In genomic region chr16:22351194-22351593, GRCm38 (mm10) we compare ENCODE assay signal across 26 mouse cellular contexts.
A peak's percentile ranks its signal among the peaks of the same experiment; 100 is the strongest.
DNase-seq lines count a peak whose midpoint lies in the region; ATAC-seq and TF ChIP-seq lines count a peak whose summit lies in the region.
"Had no signal": no experiment of that assay in that cellular context is flagged by ENCODE, and none has a peak within 500 bp of the region (broad histone marks: within the 10 kb centered on the region; RNA-seq: fewer than 3 reads in every experiment).

No protein-coding gene starts in this region.

- TF ChIP-seq POLR2A in CH12.LX (IDR thresholded peaks at IDR 0.05; ENCODE audit: low read depth, low read length) (no peak), MEL (IDR thresholded peaks at IDR 0.05; ENCODE audit: control insufficient read depth in 1 of 2, insufficient read depth in 1 of 2, low read depth in 1 of 2, low read length in 2 of 2, poor library complexity in 1 of 2) (no peak)
- no peak for TF ChIP-seq POLR2A in heart, adult 2 months (IDR thresholded peaks at IDR 0.05; ENCODE audit: insufficient read depth, low read depth, low read length)

- H3K79me2 ChIP-seq in CH12.LX (replicated peaks; ENCODE audit: control insufficient read depth, extremely low read depth, insufficient read depth, poor library complexity, severe bottlenecking) = no peaks in the 10 kb centered on the region
- H3K79me2 ChIP-seq in MEL (ENCODE audit: control insufficient read depth, insufficient read depth, low read length, poor library complexity) = no peaks in the 10 kb centered on the region
- no peaks in the 10 kb centered on the region for H3K79me2 ChIP-seq in heart, adult 2 months (replicated peaks; ENCODE audit: control insufficient read depth, insufficient read depth, low read length)

- H3K4me2 ChIP-seq in CH12.LX (ENCODE audit: insufficient read depth, low read depth, poor library complexity, severe bottlenecking) = no peak overlapping the region
- no peak overlapping the region for H3K4me2 ChIP-seq in liver, embryonic 12.5 days
- H3K4me2 ChIP-seq: embryonic facial prominence, embryonic 13.5 days; embryonic facial prominence, embryonic 15.5 days; forebrain, embryonic 12.5 days had no signal

- no peak for DNase-seq in CH12.LX (ENCODE audit: extremely low read depth)
- DNase-seq in MEL (ENCODE audit: low read depth, low spot score) = no peak
- DNase-seq in induced T-regulatory cell, adult 2 months (ENCODE audit: low read depth) = peak; percentile 5
- DNase-seq in layer of hippocampus, adult 8-10 months (ENCODE audit: low spot score in 2 of 2) = no peak
- DNase-seq in right cerebral cortex, postnatal 10 days (ENCODE audit: low spot score in 2 of 2) = no peak
- DNase-seq in heart, adult 2 months = no peak
- DNase-seq: adrenal gland, adult 2 months; adrenal gland, postnatal 10 days; adrenal gland, postnatal 25 days; cerebellum, adult 11 months; cerebellum, adult 18-20 months; cerebellum, adult 8-10 months; cerebellum, adult 9-11 months; cerebellum, postnatal 14 days; cerebellum, postnatal 36 days; embryo, embryonic 11 days had no signal

- H3K9me3 ChIP-seq in CH12.LX (replicated peaks; ENCODE audit: low read length) (peaks cover 5% of the 10 kb centered on the region), MEL (replicated peaks; ENCODE audit: insufficient read depth, low read length) (no peaks in the 10 kb centered on the region)
- H3K9me3 ChIP-seq in liver, embryonic 12.5 days (replicated peaks) = no peaks in the 10 kb centered on the region
- H3K9me3 ChIP-seq: embryonic facial prominence, embryonic 13.5 days; embryonic facial prominence, embryonic 15.5 days; forebrain, embryonic 10.5 days; forebrain, embryonic 12.5 days; G1E had no signal

- intact Hi-C loops in heart, adult 2 months (cut with DNase I) = no loop called here

- H3K27ac ChIP-seq in CH12.LX (ENCODE audit: insufficient read depth, low read depth) (no peak overlapping the region), MEL (ENCODE audit: control insufficient read depth, low read depth, low read length) (no peak overlapping the region)
- H3K27ac ChIP-seq in heart, adult 2 months = no peak overlapping the region
- no peak overlapping the region for H3K27ac ChIP-seq in liver, embryonic 12.5 days
- H3K27ac ChIP-seq: embryonic facial prominence, embryonic 13.5 days; embryonic facial prominence, embryonic 15.5 days; forebrain, embryonic 10.5 days; forebrain, embryonic 12.5 days had no signal

- 94% methylated on average over 4 of the region's 4 CpGs for WGBS in heart, adult 2 months
- 76% methylated on average over 4 of the region's 4 CpGs for WGBS in liver, embryonic 12.5 days (ENCODE audit: insufficient replicate concordance)

- no peak for ATAC-seq in liver, embryonic 12.5 days
- ATAC-seq: CD4-positive, CD25-positive, alpha-beta regulatory T cell, adult 4 months; forebrain, embryonic 14.5 days; forebrain, embryonic 16.5 days had no signal

- TF ChIP-seq CTCF in CH12.LX (conservative IDR thresholded peaks at IDR 0.05 in 1 of 2, IDR thresholded peaks at IDR 0.05 in 1 of 2; ENCODE audit: low read depth in 2 of 2, low read length in 2 of 2) = no peak
- no peak for TF ChIP-seq CTCF in MEL (IDR thresholded peaks at IDR 0.05 in 2 of 3, conservative IDR thresholded peaks at IDR 0.05 in 1 of 3; ENCODE audit: control insufficient read depth in 1 of 3, insufficient read depth in 1 of 3, low read depth in 2 of 3, low read length in 3 of 3, poor library complexity in 1 of 3, severe bottlenecking in 1 of 3)
- no peak for TF ChIP-seq CTCF in heart, adult 2 months (IDR thresholded peaks at IDR 0.05)

- no peaks in the 10 kb centered on the region for H3K27me3 ChIP-seq in CH12.LX (replicated peaks)
- no peaks in the 10 kb centered on the region for H3K27me3 ChIP-seq in MEL (ENCODE audit: control insufficient read depth in 1 of 2, insufficient read depth in 2 of 2, low read length in 2 of 2)
- no peaks in the 10 kb centered on the region for H3K27me3 ChIP-seq in heart, adult 2 months (ENCODE audit: control insufficient read depth, insufficient read depth, low read length)
- no peaks in the 10 kb centered on the region for H3K27me3 ChIP-seq in liver, embryonic 12.5 days (replicated peaks)
- H3K27me3 ChIP-seq: embryonic facial prominence, embryonic 13.5 days; embryonic facial prominence, embryonic 15.5 days; forebrain, embryonic 12.5 days had no signal

- no peak for TF ChIP-seq EP300 in CH12.LX (IDR thresholded peaks at IDR 0.05; ENCODE audit: low read length)
- no peak for TF ChIP-seq EP300 in MEL (IDR thresholded peaks at IDR 0.05; ENCODE audit: low read depth in 1 of 2, low read length in 2 of 2)
- TF ChIP-seq EP300 in heart, adult 2 months (IDR thresholded peaks at IDR 0.05; ENCODE audit: insufficient read depth, low read depth, low read length) = no peak

- in situ Hi-C loops in CH12.LX (cut with MboI; ENCODE audit: low pct_ligation_motif_present, low pct_unique_long_range_greater_than_20kb, low sequenced_read_pairs) = no loop called here

- peaks cover 2 to 21% of the 10 kb centered on the region in 2 experiments; a peak in 3 of 4 replicates for H3K4me1 ChIP-seq in CH12.LX (ENCODE audit: control insufficient read depth in 1 of 2, insufficient read depth in 2 of 2)
- no peaks in the 10 kb centered on the region for H3K4me1 ChIP-seq in MEL (ENCODE audit: control insufficient read depth in 1 of 2, insufficient read depth in 2 of 2, low read length in 2 of 2)
- H3K4me1 ChIP-seq in heart, adult 2 months (ENCODE audit: control insufficient read depth, insufficient read depth, low read length) = no peaks in the 10 kb centered on the region; the same call in 1 of the 2 replicates
- no peaks in the 10 kb centered on the region; the same call in 1 of the 2 replicates for H3K4me1 ChIP-seq in liver, embryonic 12.5 days
- H3K4me1 ChIP-seq: embryonic facial prominence, embryonic 13.5 days; embryonic facial prominence, embryonic 15.5 days; forebrain, embryonic 12.5 days had no signal

- no peak overlapping the region for H3K9ac ChIP-seq in CH12.LX (ENCODE audit: insufficient read depth, low read depth)
- H3K9ac ChIP-seq in MEL (ENCODE audit: control insufficient read depth, low read depth, low read length, poor library complexity, severe bottlenecking) = no peak overlapping the region
- no peak overlapping the region for H3K9ac ChIP-seq in heart, adult 2 months (ENCODE audit: low read depth, low read length)
- H3K9ac ChIP-seq in liver, embryonic 12.5 days = no peak overlapping the region
- H3K9ac ChIP-seq: embryonic facial prominence, embryonic 13.5 days; embryonic facial prominence, embryonic 15.5 days; forebrain, embryonic 12.5 days had no signal

- dilution Hi-C loops in CH12.LX (cut with MboI; ENCODE audit: extremely low pct_ligation_motif_present, extremely low pct_unique_long_range_greater_than_20kb, low sequenced_read_pairs) = no loop called here

- H3K4me3 ChIP-seq in CH12.LX (replicated peaks in 1 of 3; ENCODE audit: low read depth in 2 of 3, low read length in 2 of 3, poor library complexity in 1 of 3) (no peak overlapping the region), MEL (ENCODE audit: control insufficient read depth in 1 of 2, insufficient read depth in 1 of 2, low read depth in 2 of 2, low read length in 2 of 2) (no peak overlapping the region)
- H3K4me3 ChIP-seq in heart, adult 2 months = no peak overlapping the region
- no peak overlapping the region for H3K4me3 ChIP-seq in liver, embryonic 12.5 days
- H3K4me3 ChIP-seq: embryonic facial prominence, embryonic 13.5 days; embryonic facial prominence, embryonic 15.5 days; erythroblast, embryonic 14.5 days; forebrain, embryonic 10.5 days; forebrain, embryonic 12.5 days had no signal

- H3K36me3 ChIP-seq in CH12.LX (replicated peaks in 1 of 2; ENCODE audit: control insufficient read depth in 1 of 2, insufficient read depth in 1 of 2, low read length in 1 of 2) (no peaks in the 10 kb centered on the region), MEL (ENCODE audit: control insufficient read depth in 1 of 2, insufficient read depth in 2 of 2, low read length in 2 of 2) (no peaks in the 10 kb centered on the region)
- no peaks in the 10 kb centered on the region for H3K36me3 ChIP-seq in heart, adult 2 months (ENCODE audit: control insufficient read depth, insufficient read depth, low read length)
- H3K36me3 ChIP-seq in liver, embryonic 12.5 days = no peaks in the 10 kb centered on the region
- H3K36me3 ChIP-seq: embryonic facial prominence, embryonic 13.5 days; embryonic facial prominence, embryonic 15.5 days; forebrain, embryonic 10.5 days; forebrain, embryonic 12.5 days; G1E had no signal

- TF ChIP-seq RAD21 in CH12.LX (IDR thresholded peaks at IDR 0.05; ENCODE audit: low read depth, low read length) = no peak
- TF ChIP-seq RAD21 in MEL (IDR thresholded peaks at IDR 0.05; ENCODE audit: low read depth, low read length) = no peak

TF ChIP-seq in CH12.LX, 34 proteins besides CTCF, POLR2A, EP300 and RAD21:
- TF ChIP-seq MAFK (IDR thresholded peaks at IDR 0.05; ENCODE audit: insufficient replicate concordance, low read length) (peak; percentile 98), PAX5 (IDR thresholded peaks at IDR 0.05; ENCODE audit: low read length) (no peak)

TF ChIP-seq in MEL, 35 proteins besides CTCF, POLR2A, EP300 and RAD21:
- TF ChIP-seq CHD1 (IDR thresholded peaks at IDR 0.05; ENCODE audit: low read depth, low read length) (no peak), MAX (IDR thresholded peaks at IDR 0.05; ENCODE audit: low read length) (no peak), SIN3A (IDR thresholded peaks at IDR 0.05; ENCODE audit: low read length) (no peak), TAL1 (IDR thresholded peaks at IDR 0.05; ENCODE audit: low read length) (no peak), E2F4 (IDR thresholded peaks at IDR 0.05; ENCODE audit: borderline replicate concordance, low read depth, low read length) (no peak), RCOR1 (IDR thresholded peaks at IDR 0.05; ENCODE audit: low read depth, low read length) (no peak), MYB (IDR thresholded peaks at IDR 0.05; ENCODE audit: low read depth, low read length) (no peak), MAFK (IDR thresholded peaks at IDR 0.05; ENCODE audit: borderline replicate concordance, low read depth, low read length) (peak; percentile 50; the same call in 1 of the 2 replicates)

Comparison
In these comparisons a context has a peak if more than half of its experiments do, and no peak if none do; other contexts are left out.
1. Of the 35 proteins assayed by ChIP-seq in both MEL and CH12.LX: peak only in MEL: none; only in CH12.LX: none; in both: MAFK; in neither: 34.